Mouse (Mus musculus) spleen, adult 2 months (tissue): ENCODE results near the gene Clybl. TPM values are rescaled to one million over a fixed set of nuclear protein-coding genes. Genes with fewer than 3 reads are reported as not detected.

ENCODE experiments used
- DNase-seq, 2 experiments: peaks; one replicate each; pipeline versions ENCODE4 v3.0.0 to v3.0.0-alpha.2; 2012 to 2021; ENCODE audit warnings: low spot score in 2 of 2, low read depth in 1 of 2
- H3K27ac ChIP-seq: fragments of 200-500 bp; 2 replicates; pipeline ENCODE4 v1.5.1; 2012; ENCODE audit warnings: low read length, inconsistent platforms; ENCODE audit not compliant: insufficient read depth
- H3K27me3 ChIP-seq: fragments of 200-500 bp; 2 replicates; pipeline ENCODE4 v1.6.1; 2012; ENCODE audit warnings: mild to moderate bottlenecking, moderate library complexity, low read length, inconsistent platforms; ENCODE audit not compliant: control insufficient read depth, insufficient read depth
- H3K36me3 ChIP-seq: fragments of 200-500 bp; 2 replicates; pipeline ENCODE4 v1.6.1; 2012; ENCODE audit warnings: mild to moderate bottlenecking, low read length, inconsistent platforms; ENCODE audit not compliant: control insufficient read depth, insufficient read depth
- H3K4me1 ChIP-seq: fragments of 200-500 bp; 2 replicates; pipeline ENCODE4 v1.6.1; 2011; ENCODE audit warnings: inconsistent platforms; ENCODE audit not compliant: control insufficient read depth, insufficient read depth, insufficient read length
- H3K4me3 ChIP-seq: fragments of 200-500 bp; 2 replicates; pipeline ENCODE4 v1.5.1; 2011; ENCODE audit warnings: mild to moderate bottlenecking, inconsistent platforms; ENCODE audit not compliant: insufficient read depth, insufficient read length; ENCODE audit errors: extremely low read depth
- CTCF ChIP-seq: fragments of 200-500 bp; IDR thresholded peaks from 2 replicates; pipeline ENCODE4 v1.5.1; 2011; ENCODE audit warnings: mild to moderate bottlenecking, inconsistent platforms; ENCODE audit not compliant: insufficient read depth, insufficient read length, insufficient replicate concordance; ENCODE audit errors: extremely low read depth
- POLR2A ChIP-seq: fragments of 200-500 bp; IDR thresholded peaks from 2 replicates; pipeline ENCODE4 v1.6.1; 2011; ENCODE audit warnings: low read depth, low read length, inconsistent platforms
- WGBS: fragments of 180-500 bp; shearing (Covaris S2); methylation state at CpG from one replicate; pipeline ENCODE4 v1.1.7; 2018; 5-methylcytosine and 5-hydroxymethylcytosine counted together
- polyA plus RNA-seq: library from polyadenylated mRNA; depleted of rRNA; stranded (reverse); fragments of >200 nt; gene quantifications from 2 replicates; pipeline ENCODE4 v1.2.3, GENCODE M21; 2012

The Clybl gene
- polyA plus RNA-seq, 1 experiment = 2.1 TPM

DNA sequence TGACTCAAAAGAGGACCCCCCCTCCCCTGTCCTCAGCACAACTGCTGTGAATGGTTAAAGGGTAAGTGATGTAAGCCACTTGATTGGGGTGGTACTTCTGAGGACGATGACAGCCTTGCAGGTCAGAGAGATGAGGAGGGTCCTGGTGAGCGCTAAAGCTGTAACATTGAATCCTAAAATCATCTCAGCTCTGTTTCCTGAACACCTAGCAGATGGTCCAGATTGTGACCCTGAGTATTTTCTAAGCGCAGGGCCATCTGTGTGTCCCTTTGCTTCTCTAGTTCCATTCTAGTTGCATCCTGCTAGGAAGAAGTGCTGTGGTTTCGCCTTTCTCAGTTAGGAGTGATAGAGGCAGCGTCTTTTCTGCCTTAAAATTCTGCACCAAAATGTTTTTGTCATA is 158.6 kb downstream of the Clybl start:
- DNase-seq = no peak
- no peak overlapping the region for H3K27ac ChIP-seq
- H3K27me3 ChIP-seq = no peaks in the 10 kb centered on the region
- H3K4me1 ChIP-seq = no peaks in the 10 kb centered on the region
- no peak for TF ChIP-seq POLR2A
- TF ChIP-seq CTCF = no peak
- 91% methylated on average over 5 of the region's 5 CpGs for WGBS
- no peak overlapping the region for H3K4me3 ChIP-seq
- no peaks in the 10 kb centered on the region for H3K36me3 ChIP-seq

- no peaks in the 10 kb centered on the region for H3K27me3 ChIP-seq
- H3K4me1 ChIP-seq = no peaks in the 10 kb centered on the region
- H3K27ac ChIP-seq = no peak overlapping the region
- H3K4me3 ChIP-seq = no peak overlapping the region
- DNase-seq = no peak
- no peak for TF ChIP-seq POLR2A
- TF ChIP-seq CTCF = no peak
- H3K36me3 ChIP-seq = no peaks in the 10 kb centered on the region
- WGBS = 85% methylated on average over 6 of the region's 6 CpGs
These were observed 160.3 kb downstream of the Clybl start for GRCm38 (mm10) chr14:122341591-122342360.

- Histone ChIP-seq H3K36me3 (no peaks in the 10 kb centered on the region), H3K4me3 (no peak overlapping the region), H3K27me3 (no peaks in the 10 kb centered on the region), H3K4me1 (no peaks in the 10 kb centered on the region), H3K27ac (no peak overlapping the region)
- whole genome bisulfite sequencing = 90% methylated on average over 18 of the region's 18 CpGs
- TF ChIP-seq CTCF = no peak
- no peak for TF ChIP-seq POLR2A
- no peak for DNase-seq
These were observed 163.0 kb downstream of the Clybl start for GRCm38 (mm10) chr14:122344272-122345224.

DNA sequence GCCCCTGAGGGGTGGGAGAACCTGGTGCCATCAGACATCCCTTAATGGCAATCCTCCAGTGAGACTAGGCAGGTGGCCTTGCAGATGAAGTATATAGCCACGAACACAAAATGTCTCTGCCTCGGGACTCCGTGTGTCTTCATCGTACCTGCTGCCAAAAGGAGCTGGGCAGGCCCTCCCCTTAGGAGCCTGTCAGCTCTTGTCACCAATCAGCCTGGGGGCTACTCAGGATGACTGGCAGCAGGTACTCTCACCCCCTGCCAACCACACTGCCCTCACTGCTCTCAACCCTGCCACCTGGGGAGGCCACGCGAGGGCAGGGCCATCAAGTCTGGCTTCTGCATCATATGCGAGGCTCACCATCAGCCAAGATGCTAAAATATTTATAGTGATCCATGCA is 166.6 kb downstream of the Clybl start:
- DNase-seq = no peak
- Histone ChIP-seq H3K27me3 (no peaks in the 10 kb centered on the region), H3K4me1 (no peaks in the 10 kb centered on the region), H3K36me3 (no peaks in the 10 kb centered on the region), H3K4me3 (no peak overlapping the region), H3K27ac (no peak overlapping the region)
- no peak for TF ChIP-seq CTCF
- TF ChIP-seq POLR2A = no peak
- 91% methylated on average over 7 of the region's 7 CpGs for WGBS

DNA sequence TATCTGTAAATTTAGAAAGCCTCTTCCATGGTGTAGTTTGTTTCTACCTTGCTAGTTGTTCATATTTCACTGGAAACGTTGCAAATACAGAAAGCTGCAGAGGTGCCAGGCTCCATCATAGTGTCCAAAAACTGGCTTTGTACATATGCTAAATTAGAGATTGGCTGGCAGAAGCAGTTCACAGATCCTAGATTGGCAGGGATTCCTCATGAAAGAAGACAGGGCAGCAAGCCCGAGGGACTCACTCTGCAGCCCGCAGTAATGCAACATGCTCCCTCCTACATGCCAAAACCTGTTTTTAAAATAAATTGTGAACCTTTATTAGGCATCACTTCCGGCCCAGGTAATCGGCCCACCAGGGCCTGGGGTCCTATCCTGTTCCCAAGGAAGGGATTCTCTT is 167.8 kb downstream of the Clybl start:
- no peaks in the 10 kb centered on the region for H3K27me3 ChIP-seq
- no peak overlapping the region for H3K4me3 ChIP-seq
- no peaks in the 10 kb centered on the region for H3K4me1 ChIP-seq
- WGBS = 87% methylated on average over 5 of the region's 5 CpGs
- H3K36me3 ChIP-seq = no peaks in the 10 kb centered on the region
- TF ChIP-seq POLR2A = no peak
- no peak for TF ChIP-seq CTCF
- DNase-seq = no peak
- H3K27ac ChIP-seq = no peak overlapping the region

- no peak overlapping the region for H3K4me3 ChIP-seq
- no peaks in the 10 kb centered on the region for H3K36me3 ChIP-seq
- no peak overlapping the region for H3K27ac ChIP-seq
- WGBS = 94% methylated on average over 4 of the region's 4 CpGs
- H3K27me3 ChIP-seq = no peaks in the 10 kb centered on the region
- no peak for TF ChIP-seq CTCF
- no peak for TF ChIP-seq POLR2A
- no peak for DNase-seq
- no peaks in the 10 kb centered on the region for H3K4me1 ChIP-seq
These were observed 168.3 kb downstream of the Clybl start for GRCm38 (mm10) chr14:122349761-122350160.

DNA sequence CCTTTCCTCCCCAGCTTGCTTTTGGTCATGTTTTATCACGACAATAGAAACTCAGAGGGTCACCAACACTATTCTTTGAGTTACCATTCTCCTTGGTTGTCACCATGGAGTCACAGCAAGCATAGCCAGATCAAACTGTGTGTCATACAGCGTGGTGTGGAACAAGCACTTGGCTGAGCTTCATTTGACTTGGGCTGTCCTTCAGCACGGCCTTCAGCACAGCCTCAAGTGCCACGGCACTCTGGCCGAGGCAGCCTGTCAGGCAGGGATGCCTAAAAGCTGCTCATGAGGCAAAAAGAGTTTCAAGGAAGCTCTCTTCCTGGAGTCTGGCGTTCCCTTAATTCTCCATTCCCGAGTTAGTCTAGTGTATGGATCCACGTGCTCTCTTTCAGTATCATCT is 169.3 kb downstream of the Clybl start:
- WGBS = 85% methylated on average over 8 of the region's 8 CpGs
- H3K4me3 ChIP-seq = no peak overlapping the region
- H3K27ac ChIP-seq = no peak overlapping the region
- no peaks in the 10 kb centered on the region for H3K27me3 ChIP-seq
- no peaks in the 10 kb centered on the region for H3K36me3 ChIP-seq
- no peak for DNase-seq
- no peak for TF ChIP-seq POLR2A
- no peak for TF ChIP-seq CTCF
- no peaks in the 10 kb centered on the region for H3K4me1 ChIP-seq
